Mouse (Mus musculus) brain, embryonic 14.5 days (tissue): ENCODE results near the gene Gramd4. TPM values are rescaled to one million over a fixed set of nuclear protein-coding genes. Genes with fewer than 3 reads are reported as not detected.
A peak's percentile ranks its signal among the peaks of the same experiment; 100 is the strongest.

Source experiments
- DNase-seq: peaks from one replicate; pipeline ENCODE4 v3.0.0-alpha.2; 2011; ENCODE audit warnings: low read depth
- CTCF ChIP-seq: fragments of 200-500 bp; IDR thresholded peaks from 2 replicates; pipeline ENCODE4 v1.5.1; 2012; ENCODE audit warnings: inconsistent platforms, mild to moderate bottlenecking, moderate library complexity, borderline replicate concordance; ENCODE audit not compliant: insufficient read depth, insufficient read length; ENCODE audit errors: extremely low read depth
- POLR2A ChIP-seq: fragments of 200-500 bp; IDR thresholded peaks from 2 replicates; pipeline ENCODE4 v1.6.1; 2012; ENCODE audit warnings: mild to moderate bottlenecking, inconsistent platforms, borderline replicate concordance; ENCODE audit not compliant: poor library complexity, insufficient read depth, insufficient read length, severe bottlenecking; ENCODE audit errors: extremely low read depth
- polyA plus RNA-seq: library from polyadenylated mRNA; depleted of rRNA; stranded (reverse); fragments of >200 nt; gene quantifications from 2 replicates; pipeline ENCODE4 v1.2.3, GENCODE M21; 2012; rRNA removed

Gramd4 gene
- 64.7 and 74.6 TPM in 2 replicates for polyA plus RNA-seq

GRCm38 (mm10) chr15:86057413-86057812 is at the start of gene Gramd4:
Gene Gramd4 (plus strand): TSS chr15:86057695.
- no peak for TF ChIP-seq POLR2A
- TF ChIP-seq CTCF: no peak
- no peak for DNase-seq

- no peak for TF ChIP-seq CTCF
- TF ChIP-seq POLR2A: no peak
- peak; percentile 87 for DNase-seq
Measured at GRCm38 (mm10) chr15:86013130-86013529, 44.4 kb upstream of the Gramd4 start.

GRCm38 (mm10) chr15:86013656-86014055 is 43.8 kb upstream of the Gramd4 start:
- no peak for DNase-seq
- TF ChIP-seq POLR2A (no peak), CTCF (no peak)

- TF ChIP-seq CTCF (no peak), POLR2A (no peak)
- no peak for DNase-seq
Measured at GRCm38 (mm10) chr15:86015026-86015425, 42.5 kb upstream of the Gramd4 start.

GRCm38 (mm10) chr15:86015860-86016541 is 41.5 kb upstream of the Gramd4 start:
- no peak for DNase-seq
- no peak for TF ChIP-seq CTCF
- no peak for TF ChIP-seq POLR2A

- TF ChIP-seq CTCF: no peak
- TF ChIP-seq POLR2A: no peak
- DNase-seq: no peak
Measured at GRCm38 (mm10) chr15:86017336-86017735, 40.2 kb upstream of the Gramd4 start.

GRCm38 (mm10) chr15:86018753-86019512 is 38.6 kb upstream of the Gramd4 start:
- no peak for DNase-seq
- peak; percentile 41; the same call in 1 of the 2 replicates for TF ChIP-seq CTCF
- no peak for TF ChIP-seq POLR2A

GRCm38 (mm10) chr15:86020008-86020407 is 37.5 kb upstream of the Gramd4 start:
- TF ChIP-seq POLR2A (no peak), CTCF (no peak)
- no peak for DNase-seq

GRCm38 (mm10) chr15:86021301-86021700 is 36.2 kb upstream of the Gramd4 start:
- TF ChIP-seq CTCF (no peak), POLR2A (no peak)
- no peak for DNase-seq

- no peak for TF ChIP-seq CTCF
- TF ChIP-seq POLR2A: no peak
- DNase-seq: no peak
Measured at GRCm38 (mm10) chr15:86021971-86022370, 35.5 kb upstream of the Gramd4 start.

- DNase-seq: no peak
- no peak for TF ChIP-seq POLR2A
Measured at GRCm38 (mm10) chr15:86027871-86028270, 29.6 kb upstream of the Gramd4 start.

- TF ChIP-seq POLR2A: no peak
- no peak for TF ChIP-seq CTCF
- DNase-seq: no peak
Measured at GRCm38 (mm10) chr15:86029981-86030380, 27.5 kb upstream of the Gramd4 start.

GRCm38 (mm10) chr15:86032811-86033190 is 24.7 kb upstream of the Gramd4 start:
- TF ChIP-seq POLR2A (no peak), CTCF (peak; percentile 81)
- DNase-seq: peak; percentile 77
